Mouse (Mus musculus) ES-Bruce4 (cell line): Measurements from ENCODE around the gene Zeb2. TPM values are rescaled to one million over a fixed set of nuclear protein-coding genes. Genes with fewer than 3 reads are reported as not detected.

Experiments used
- H3K27ac ChIP-seq: 2 replicates; pipeline ENCODE4 v1.5.1; 2012; ENCODE audit warnings: low read length, inconsistent platforms; ENCODE audit not compliant: insufficient read depth
- H3K27me3 ChIP-seq: 2 replicates; pipeline ENCODE4 v1.6.1; 2012; ENCODE audit warnings: mild to moderate bottlenecking, low read length, inconsistent platforms; ENCODE audit not compliant: control insufficient read depth, poor library complexity, insufficient read depth, severe bottlenecking
- H3K36me3 ChIP-seq: 2 replicates; pipeline ENCODE4 v1.6.1; 2012; ENCODE audit warnings: inconsistent platforms, mild to moderate bottlenecking, low read length, moderate library complexity; ENCODE audit not compliant: control insufficient read depth, poor library complexity, insufficient read depth, severe bottlenecking
- H3K4me1 ChIP-seq: one replicate; pipeline ENCODE4 v1.8.1; 2011; ENCODE audit warnings: low read length; ENCODE audit not compliant: control insufficient read depth, insufficient read depth
- H3K4me3 ChIP-seq: 2 replicates; pipeline ENCODE4 v1.5.1; 2011; ENCODE audit warnings: low read depth, mild to moderate bottlenecking, low read length
- H3K9ac ChIP-seq: 2 replicates; pipeline ENCODE4 v1.6.1; 2012; ENCODE audit warnings: low read depth, mild to moderate bottlenecking, inconsistent platforms; ENCODE audit not compliant: poor library complexity, severe bottlenecking
- H3K9me3 ChIP-seq: replicated peaks from 2 replicates; pipeline ENCODE4 v1.6.1; 2012; ENCODE audit warnings: mild to moderate bottlenecking, low read length, inconsistent platforms; ENCODE audit not compliant: control insufficient read depth, poor library complexity, insufficient read depth, severe bottlenecking
- CTCF ChIP-seq: IDR thresholded peaks from one replicate; pipeline ENCODE4 v1.8.1; 2011; ENCODE audit warnings: low read depth, low read length
- EP300 ChIP-seq: IDR thresholded peaks from 2 replicates; pipeline ENCODE4 v1.6.1; 2011; ENCODE audit warnings: low read depth, low read length; ENCODE audit not compliant: insufficient read depth
- POLR2A ChIP-seq: IDR thresholded peaks from one replicate; pipeline ENCODE4 v1.8.1; 2011; ENCODE audit warnings: low read length; ENCODE audit not compliant: insufficient read depth
- polyA plus RNA-seq: library from polyadenylated mRNA; stranded (reverse); fragments of >200 nt; gene quantifications from 2 replicates; pipeline ENCODE4 v1.2.4, GENCODE M21; 2011; ENCODE audit warnings: low read depth; ENCODE audit not compliant: missing spikeins, insufficient read depth, insufficient read length

Gene Zeb2
- polyA plus RNA-seq, 1 experiment: 2.1 TPM

GRCm38 (mm10) chr2:45039503-45039902 is 77.7 kb downstream of the Zeb2 start:
- Histone ChIP-seq H3K36me3 (no peaks in the 10 kb centered on the region), H3K4me3 (no peak overlapping the region), H3K4me1 (no peaks in the 10 kb centered on the region)

GRCm38 (mm10) chr2:45028091-45028638 is 89.0 kb downstream of the Zeb2 start:
- TF ChIP-seq EP300 (no peak), CTCF (no peak), POLR2A (no peak)
- no peaks in the 10 kb centered on the region for H3K4me1 ChIP-seq

More at GRCm38 (mm10) chr2:45039503-45039902, 77.7 kb downstream of the Zeb2 start:
- Histone ChIP-seq H3K27ac (no peak overlapping the region), H3K9ac (no peak overlapping the region), H3K27me3 (0 out of 2 replicates have a peak, but pooled peaks cover 1% of the 10 kb centered on the region), H3K9me3 (no peaks in the 10 kb centered on the region)
- TF ChIP-seq POLR2A: no peak
- no peak for TF ChIP-seq CTCF
- TF ChIP-seq EP300: no peak

GRCm38 (mm10) chr2:45017186-45017800 is 99.9 kb downstream of the Zeb2 start:
- TF ChIP-seq CTCF (no peak), POLR2A (no peak), EP300 (no peak)
- Histone ChIP-seq H3K27me3 (no peaks in the 10 kb centered on the region), H3K36me3 (no peaks in the 10 kb centered on the region), H3K9ac (no peak overlapping the region), H3K4me1 (no peaks in the 10 kb centered on the region), H3K4me3 (no peak overlapping the region), H3K9me3 (no peaks in the 10 kb centered on the region), H3K27ac (no peak overlapping the region)

More at GRCm38 (mm10) chr2:45028091-45028638, 89.0 kb downstream of the Zeb2 start:
- Histone ChIP-seq H3K4me3 (no peak overlapping the region), H3K36me3 (no peaks in the 10 kb centered on the region), H3K9me3 (no peaks in the 10 kb centered on the region), H3K27ac (no peak overlapping the region), H3K27me3 (no peaks in the 10 kb centered on the region; the same call in 1 of the 2 replicates), H3K9ac (no peak overlapping the region)

GRCm38 (mm10) chr2:45013325-45013724 is 103.9 kb downstream of the Zeb2 start:
- Histone ChIP-seq H3K9me3 (no peaks in the 10 kb centered on the region), H3K27ac (no peak overlapping the region), H3K4me3 (no peak overlapping the region), H3K9ac (no peak overlapping the region), H3K27me3 (no peaks in the 10 kb centered on the region), H3K4me1 (no peaks in the 10 kb centered on the region), H3K36me3 (no peaks in the 10 kb centered on the region)
- no peak for TF ChIP-seq POLR2A
- TF ChIP-seq CTCF: no peak
- TF ChIP-seq EP300: no peak

GRCm38 (mm10) chr2:45012676-45013075 is 104.5 kb downstream of the Zeb2 start:
- H3K4me1 ChIP-seq: no peaks in the 10 kb centered on the region

GRCm38 (mm10) chr2:45010701-45011100 is 106.5 kb downstream of the Zeb2 start:
- no peaks in the 10 kb centered on the region for H3K27me3 ChIP-seq
- no peaks in the 10 kb centered on the region for H3K36me3 ChIP-seq
- no peaks in the 10 kb centered on the region for H3K4me1 ChIP-seq
- no peak overlapping the region for H3K27ac ChIP-seq
- no peaks in the 10 kb centered on the region for H3K9me3 ChIP-seq
- H3K4me3 ChIP-seq: no peak overlapping the region
- H3K9ac ChIP-seq: no peak overlapping the region
- TF ChIP-seq POLR2A (no peak), CTCF (no peak), EP300 (no peak)

More at GRCm38 (mm10) chr2:45012676-45013075, 104.5 kb downstream of the Zeb2 start:
- Histone ChIP-seq H3K27ac (no peak overlapping the region), H3K27me3 (no peaks in the 10 kb centered on the region), H3K4me3 (no peak overlapping the region), H3K36me3 (no peaks in the 10 kb centered on the region), H3K9ac (no peak overlapping the region), H3K9me3 (no peaks in the 10 kb centered on the region)
- TF ChIP-seq POLR2A: no peak
